Mouse (Mus musculus): ENCODE measurements at regions not wholly inside any gene's neighbourhood (a gene's known extent, or its start where the extent isn't known, plus 50 kb on each side); places are given as distances from the start of the nearest gene placed in this dataset.

DNA sequence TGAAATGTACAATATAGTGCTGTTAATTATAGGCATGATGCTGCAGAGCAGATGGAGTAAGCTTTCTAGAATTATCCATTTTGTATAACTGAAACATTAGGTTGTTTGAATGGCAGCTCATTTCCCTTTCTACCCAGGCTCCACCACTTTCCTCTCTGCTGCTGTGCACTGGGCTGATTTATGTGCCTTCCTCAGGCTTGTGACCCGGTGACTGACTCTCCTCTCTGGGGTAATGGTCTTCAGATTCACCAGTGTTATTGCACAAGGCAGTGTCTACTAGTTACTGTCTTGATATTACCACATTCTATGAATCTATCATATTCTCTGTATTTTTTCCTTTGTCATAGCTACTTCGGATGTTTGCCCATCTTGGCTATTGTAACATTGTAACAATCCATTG, 109.4 kb upstream of the Tpk1 start:
- Histone ChIP-seq H3K27ac (replicated peaks) (no peak overlapping the region), H3K27me3 (replicated peaks) (no peaks in the 10 kb centered on the region), H3K36me3 (no peaks in the 10 kb centered on the region), H3K4me1 (0 out of 2 replicates have a peak, but pooled peaks cover 5% of the 10 kb centered on the region), H3K4me3 (replicated peaks) (no peak overlapping the region), H3K9me3 (replicated peaks) (no peaks in the 10 kb centered on the region), H3K9ac (replicated peaks) (no peak overlapping the region), H3K4me2 (no peak overlapping the region)
- WGBS = 53% methylated on average over 2 of the region's 2 CpGs
- ATAC-seq (ENCODE audit: low FRiP score) = no peak

- Histone ChIP-seq H3K9me3 (replicated peaks) (no peaks in the 10 kb centered on the region), H3K27me3 (replicated peaks) (no peaks in the 10 kb centered on the region), H3K9ac (replicated peaks) (no peak overlapping the region), H3K36me3 (no peaks in the 10 kb centered on the region), H3K4me3 (replicated peaks) (no peak overlapping the region), H3K4me2 (no peak overlapping the region), H3K4me1 (0 out of 2 replicates have a peak, but pooled peaks cover 5% of the 10 kb centered on the region), H3K27ac (replicated peaks) (no peak overlapping the region)
- ATAC-seq (ENCODE audit: low FRiP score) = peak; percentile 47
- WGBS = 20% methylated on average over 4 of the region's 4 CpGs
Measured at GRCm38 (mm10) chr6:43774490-43774889, 108.4 kb upstream of the Tpk1 start.

DNA sequence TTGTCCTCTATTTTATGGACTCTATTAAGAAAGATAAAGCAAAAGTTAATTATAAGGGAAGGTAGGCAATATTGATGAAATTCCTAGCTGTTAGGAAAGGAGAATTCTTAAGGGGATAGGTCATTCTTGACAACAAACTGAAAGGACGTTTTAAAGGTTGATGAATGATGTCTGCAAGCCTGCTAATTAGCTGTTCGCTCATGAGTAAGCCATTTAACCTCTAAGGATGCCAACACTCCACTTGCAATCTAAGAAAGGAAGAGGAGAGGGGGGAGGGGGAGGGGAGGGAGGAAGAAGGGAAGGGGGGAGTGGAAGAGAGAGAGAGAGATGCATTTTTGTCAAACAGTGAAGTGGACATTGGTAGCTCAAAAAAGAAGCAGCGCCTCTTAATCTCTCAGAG, 107.5 kb upstream of the Tpk1 start:
- Histone ChIP-seq H3K36me3 (no peaks in the 10 kb centered on the region), H3K4me2 (no peak overlapping the region), H3K4me1 (0 out of 2 replicates have a peak, but pooled peaks cover 5% of the 10 kb centered on the region), H3K27ac (replicated peaks) (no peak overlapping the region), H3K9ac (replicated peaks) (no peak overlapping the region), H3K4me3 (replicated peaks) (no peak overlapping the region), H3K27me3 (replicated peaks) (no peaks in the 10 kb centered on the region), H3K9me3 (replicated peaks) (no peaks in the 10 kb centered on the region)
- WGBS = 35% methylated on average over 3 of the region's 3 CpGs
- ATAC-seq (ENCODE audit: low FRiP score) = no peak

- ATAC-seq (ENCODE audit: low FRiP score) = no peak
- Histone ChIP-seq H3K4me2 (no peak overlapping the region), H3K27ac (replicated peaks) (no peak overlapping the region), H3K27me3 (replicated peaks) (no peaks in the 10 kb centered on the region), H3K4me3 (replicated peaks) (no peak overlapping the region), H3K9ac (replicated peaks) (no peak overlapping the region), H3K9me3 (replicated peaks) (no peaks in the 10 kb centered on the region), H3K36me3 (no peaks in the 10 kb centered on the region), H3K4me1 (no peaks in the 10 kb centered on the region)
- WGBS = 69% methylated on average over 1 of the region's 1 CpGs
Measured at GRCm38 (mm10) chr6:43765958-43766357, 99.9 kb upstream of the Tpk1 start.
